Mouse (Mus musculus) layer of hippocampus, postnatal 10 days (tissue): ENCODE data around the gene Chd1l. TPM values are rescaled to one million over a fixed set of nuclear protein-coding genes. Genes with fewer than 3 reads are reported as not detected.

Experiments used
- DNase-seq, 2 experiments: peaks; one replicate each; pipeline ENCODE4 v3.0.0; 2021; ENCODE audit warnings: low spot score in 2 of 2
- total RNA-seq, 2 experiments: library from RNA; stranded (reverse); gene quantifications; 2 replicates each; pipeline ENCODE4 v1.2.3; 2021

The Chd1l gene
- total RNA-seq, 2 experiments from 2014 or later: 10.2 to 11.4 TPM

- DNase-seq: no peak
Measured at GRCm38 (mm10) chr3:97617899-97618298, 7.9 kb upstream of the Chd1l start.

GRCm38 (mm10) chr3:97617091-97617825 lies 7.3 kb upstream of the Chd1l start:
- no peak for DNase-seq

GRCm38 (mm10) chr3:97615933-97616332 lies 5.9 kb upstream of the Chd1l start:
- DNase-seq: no peak

- no peak for DNase-seq
Measured at GRCm38 (mm10) chr3:97615154-97615553, 5.2 kb upstream of the Chd1l start.

GRCm38 (mm10) chr3:97611021-97611420 lies 1.0 kb upstream of the Chd1l start:
- no peak for DNase-seq

- DNase-seq: peak; percentile 19 to 28
Measured at GRCm38 (mm10) chr3:97609201-97609844, 680 bp downstream of the Chd1l start.

GRCm38 (mm10) chr3:97600050-97600832 lies 9.8 kb downstream of the Chd1l start:
- DNase-seq: no peak

- no peak for DNase-seq
Measured at GRCm38 (mm10) chr3:97596796-97597195, 13.2 kb downstream of the Chd1l start.

GRCm38 (mm10) chr3:97595066-97595465 lies 14.9 kb downstream of the Chd1l start:
- no peak for DNase-seq

- no peak for DNase-seq
Measured at GRCm38 (mm10) chr3:97594140-97594539, 15.9 kb downstream of the Chd1l start.

GRCm38 (mm10) chr3:97593089-97593488 lies 16.9 kb downstream of the Chd1l start:
- DNase-seq: no peak

GRCm38 (mm10) chr3:97590699-97591098 lies 19.3 kb downstream of the Chd1l start:
- no peak for DNase-seq

- DNase-seq: no peak
Measured at GRCm38 (mm10) chr3:97587656-97588055, 22.3 kb downstream of the Chd1l start.

GRCm38 (mm10) chr3:97585383-97586160 lies 24.4 kb downstream of the Chd1l start:
- peak; percentile 85 to 90 for DNase-seq

- DNase-seq: no peak
Measured at GRCm38 (mm10) chr3:97573807-97574206, 36.2 kb downstream of the Chd1l start.

GRCm38 (mm10) chr3:97564588-97564987 lies 45.4 kb downstream of the Chd1l start:
- no peak for DNase-seq

GRCm38 (mm10) chr3:97558554-97558953 lies 51.4 kb downstream of the Chd1l start:
- DNase-seq: no peak

- no peak for DNase-seq
Measured at GRCm38 (mm10) chr3:97546205-97546604, 63.8 kb downstream of the Chd1l start.

GRCm38 (mm10) chr3:97540171-97540570 lies 69.8 kb downstream of the Chd1l start:
- DNase-seq: no peak

GRCm38 (mm10) chr3:97538634-97539033 lies 71.4 kb downstream of the Chd1l start:
- no peak for DNase-seq

GRCm38 (mm10) chr3:97537006-97537405 lies 73.0 kb downstream of the Chd1l start:
- no peak for DNase-seq
